Mouse (Mus musculus): ENCODE results near the gene Tmc6.

DNA sequence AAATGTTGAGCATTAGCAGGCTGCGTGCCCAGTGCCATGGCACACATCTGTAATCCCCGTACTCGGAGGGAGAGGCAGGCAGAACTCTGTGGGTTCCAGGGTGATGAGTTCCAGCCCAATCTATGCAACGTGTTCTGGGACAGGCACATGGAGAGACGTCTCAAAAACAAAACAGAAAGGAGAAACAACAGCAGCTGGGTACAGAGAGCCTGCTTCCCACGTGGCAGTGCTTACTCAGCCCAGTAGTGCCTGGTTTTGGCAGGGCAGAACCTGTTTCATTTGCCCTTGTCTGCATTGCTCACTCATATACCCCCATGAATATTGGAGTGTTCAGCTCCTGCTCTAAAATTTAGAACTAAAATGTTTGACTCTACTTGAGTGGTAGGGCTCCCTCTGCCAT, 30.5 kb downstream of the Tmc6 start:
- TF ChIP-seq CTCF (IDR thresholded peaks at IDR 0.05; ENCODE audit: low read depth) (no peak), EP300 (IDR thresholded peaks at IDR 0.05; ENCODE audit: low read depth) (no peak)

Measured in liver, postnatal 0 days (tissue).